Mouse (Mus musculus) myocyte (in vitro differentiated cells): ENCODE results near the gene Os9. TPM values are rescaled to one million over a fixed set of nuclear protein-coding genes. Genes with fewer than 3 reads are reported as not detected.
"Not testable (repeated sequence)": the region's sequence is repeated elsewhere in the genome, so short reads cannot be mapped to it uniquely, and the experiment has no call there.

ENCODE experiments used
- H3K27me3 ChIP-seq: one replicate; pipeline ENCODE4 v1.6.1; 2011; ENCODE audit not compliant: control insufficient read depth, insufficient read depth, insufficient read length
- H3K36me3 ChIP-seq: one replicate; pipeline ENCODE4 v1.6.1; 2011; ENCODE audit not compliant: control insufficient read depth, insufficient read depth
- H3K4me2 ChIP-seq: one replicate; pipeline ENCODE4 v1.6.1; 2011; ENCODE audit warnings: low read depth, control low read depth
- H3K4me3 ChIP-seq: one replicate; pipeline ENCODE4 v1.5.1; 2011; ENCODE audit warnings: mild to moderate bottlenecking, control low read depth, moderate library complexity
- H3K79me2 ChIP-seq: one replicate; pipeline ENCODE4 v1.6.1; 2011; ENCODE audit not compliant: control insufficient read depth, insufficient read depth
- H3ac ChIP-seq: one replicate; pipeline ENCODE4 v1.6.1; 2011; ENCODE audit not compliant: control insufficient read depth, insufficient read length
- CEBPB ChIP-seq: IDR thresholded peaks from 2 replicates; pipeline ENCODE4 v1.6.1; 2011; ENCODE audit warnings: mild to moderate bottlenecking, moderate library complexity; ENCODE audit not compliant: poor library complexity, insufficient read depth, severe bottlenecking
- E2F4 ChIP-seq: IDR thresholded peaks from one replicate; pipeline ENCODE4 v1.6.1; 2011; ENCODE audit warnings: mild to moderate bottlenecking, control low read depth, moderate library complexity; ENCODE audit not compliant: insufficient read depth
- MAX ChIP-seq: IDR thresholded peaks from one replicate; pipeline ENCODE4 v1.6.1; 2011; ENCODE audit warnings: low read depth, mild to moderate bottlenecking, control low read depth
- MYOD1 ChIP-seq, 3 experiments: IDR thresholded peaks; one replicate each; pipeline ENCODE4 v1.6.1; 2011; ENCODE audit warnings: control low read depth in 2 of 3, low read depth in 2 of 3, mild to moderate bottlenecking in 2 of 3, moderate library complexity in 1 of 3; ENCODE audit not compliant: insufficient read length in 2 of 3, control insufficient read depth in 1 of 3
- MYOG ChIP-seq, 3 experiments: IDR thresholded peaks; one replicate each; pipeline ENCODE4 v1.6.1; 2011; ENCODE audit warnings: control low read depth in 2 of 3, low read depth in 2 of 3, mild to moderate bottlenecking in 2 of 3; ENCODE audit not compliant: insufficient read length in 2 of 3, control insufficient read depth in 1 of 3, insufficient read depth in 1 of 3
- POLR2A ChIP-seq: IDR thresholded peaks from one replicate; pipeline ENCODE4 v1.6.1; 2011; ENCODE audit warnings: low read depth, mild to moderate bottlenecking, control low read depth, moderate library complexity; ENCODE audit not compliant: insufficient read length
- POLR2AphosphoS2 ChIP-seq: IDR thresholded peaks from one replicate; pipeline ENCODE4 v1.6.1; 2011; ENCODE audit warnings: low read depth, control low read depth; ENCODE audit not compliant: insufficient read length
- REST ChIP-seq: IDR thresholded peaks from one replicate; pipeline ENCODE4 v1.6.1; 2011; ENCODE audit warnings: mild to moderate bottlenecking, control low read depth, moderate library complexity; ENCODE audit not compliant: insufficient read depth, insufficient read length
- SRF ChIP-seq: IDR thresholded peaks from one replicate; pipeline ENCODE4 v1.6.1; 2011; ENCODE audit warnings: low read depth; ENCODE audit not compliant: control insufficient read depth, insufficient read length
- TCF12 ChIP-seq: IDR thresholded peaks from one replicate; pipeline ENCODE4 v1.6.1; 2011; ENCODE audit warnings: mild to moderate bottlenecking, control low read depth; ENCODE audit not compliant: poor library complexity, insufficient read depth, severe bottlenecking
- TCF3 ChIP-seq: IDR thresholded peaks from one replicate; pipeline ENCODE4 v1.6.1; 2011; ENCODE audit warnings: low read depth, control low read depth; ENCODE audit not compliant: insufficient read length
- USF1 ChIP-seq: IDR thresholded peaks from one replicate; pipeline ENCODE4 v1.6.1; 2011; ENCODE audit warnings: low read depth, mild to moderate bottlenecking, control low read depth, moderate library complexity
- polyA plus RNA-seq: library from polyadenylated mRNA; unstranded; fragments of >200 nt; fragmentation: generic; extraction: Trizol; gene quantifications from one replicate; pipeline ENCODE4 v1.2.1, GENCODE M21; 2012; ENCODE audit warnings: missing spikeins

The Os9 gene
- polyA plus RNA-seq, 1 experiment = 67.2 TPM

GRCm38 (mm10) chr10:127140971-127141370 lies 20.0 kb upstream of the Os9 start:
- Histone ChIP-seq H3K79me2 (no peaks in the 10 kb centered on the region), H3K27me3 (no peaks in the 10 kb centered on the region), H3ac (no peak overlapping the region), H3K4me3 (no peak overlapping the region), H3K36me3 (no peaks in the 10 kb centered on the region), H3K4me2 (no peak overlapping the region)
- TF ChIP-seq TCF3 = no peak
- no peak for TF ChIP-seq USF1
- no peak for TF ChIP-seq CEBPB
- no peak for TF ChIP-seq E2F4
- no peak for TF ChIP-seq MAX
- TF ChIP-seq POLR2AphosphoS2 = no peak
- TF ChIP-seq TCF12 = no peak

- Histone ChIP-seq H3K36me3 (no peaks in the 10 kb centered on the region), H3K4me3 (no peak overlapping the region), H3K27me3 (no peaks in the 10 kb centered on the region), H3ac (no peak overlapping the region), H3K79me2 (no peaks in the 10 kb centered on the region), H3K4me2 (no peak overlapping the region)
- TF ChIP-seq SRF (no peak), MYOG (IDR thresholded peaks at IDR 0.05; ENCODE audit: control insufficient read depth in 1 of 3, insufficient read depth in 1 of 3, insufficient read length in 2 of 3, low read depth in 2 of 3) (no peak), POLR2AphosphoS2 (no peak), TCF12 (no peak), E2F4 (no peak), POLR2A (no peak), TCF3 (no peak), CEBPB (no peak), MAX (no peak), MYOD1 (IDR thresholded peaks at IDR 0.05; ENCODE audit: control insufficient read depth in 1 of 3, insufficient read length in 2 of 3, low read depth in 2 of 3) (no peak), USF1 (no peak), REST (no peak)
Measured at GRCm38 (mm10) chr10:127138328-127139141, 17.6 kb upstream of the Os9 start.

DNA sequence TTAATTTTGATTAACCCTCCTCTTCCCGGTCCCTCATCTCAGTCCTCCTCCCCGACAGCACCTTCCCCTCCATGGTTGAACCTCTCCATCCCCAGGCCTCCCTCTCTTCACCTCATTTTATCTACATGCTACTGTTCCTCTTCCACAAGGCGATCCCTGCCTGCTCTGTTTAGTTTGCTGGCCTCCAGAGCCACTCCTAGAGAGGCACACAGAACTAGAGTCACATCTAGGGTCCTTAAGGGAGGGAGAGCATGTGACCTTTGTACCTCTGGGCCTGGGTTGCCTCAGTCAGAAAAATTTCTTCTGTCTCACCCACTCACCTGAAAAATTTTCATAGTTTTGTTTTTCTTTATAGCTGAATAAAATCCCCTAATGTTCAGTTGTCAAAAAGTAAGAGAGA lies 17.0 kb upstream of the Os9 start:
- Histone ChIP-seq H3K4me3 (no peak overlapping the region), H3K27me3 (no peaks in the 10 kb centered on the region), H3ac (no peak overlapping the region), H3K36me3 (no peaks in the 10 kb centered on the region), H3K79me2 (no peaks in the 10 kb centered on the region), H3K4me2 (no peak overlapping the region)
- TF ChIP-seq MAX = no peak
- TF ChIP-seq REST = no peak
- no peak for TF ChIP-seq POLR2AphosphoS2
- TF ChIP-seq TCF3 = no peak

DNA sequence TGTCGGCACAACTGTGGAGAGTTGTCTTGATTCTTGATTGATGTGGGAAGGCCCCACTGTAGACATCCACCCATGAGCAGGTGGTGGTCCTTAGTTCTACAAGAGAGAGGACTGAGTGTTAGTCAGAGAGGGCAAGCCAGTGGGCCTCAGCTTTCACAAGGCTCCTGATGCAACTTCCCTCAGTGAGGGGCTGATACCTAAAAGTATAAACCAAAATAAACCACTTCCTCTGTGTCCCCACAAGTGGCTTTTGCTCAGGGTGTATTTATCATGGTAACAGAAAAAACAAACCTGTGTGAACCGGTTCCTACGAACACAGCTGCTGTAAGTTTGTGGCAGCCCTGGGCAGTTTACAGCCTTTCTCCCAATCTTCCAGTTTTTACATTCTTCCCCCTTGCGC lies 15.6 kb upstream of the Os9 start:
- TF ChIP-seq POLR2AphosphoS2 = no peak
- TF ChIP-seq POLR2A = no peak
- no peak for TF ChIP-seq SRF
- TF ChIP-seq MYOG (IDR thresholded peaks at IDR 0.05; ENCODE audit: control insufficient read depth in 1 of 3, insufficient read depth in 1 of 3, insufficient read length in 2 of 3, low read depth in 2 of 3) = no peak
- no peak for TF ChIP-seq REST
- TF ChIP-seq TCF12 = no peak
- no peak for TF ChIP-seq MAX
- no peak for TF ChIP-seq USF1
- no peak for TF ChIP-seq E2F4
- no peaks in the 10 kb centered on the region for H3K79me2 ChIP-seq
- no peaks in the 10 kb centered on the region for H3K36me3 ChIP-seq
- H3K4me3 ChIP-seq = no peak overlapping the region
- no peaks in the 10 kb centered on the region for H3K27me3 ChIP-seq
- no peak overlapping the region for H3K4me2 ChIP-seq
- H3ac ChIP-seq = no peak overlapping the region

DNA sequence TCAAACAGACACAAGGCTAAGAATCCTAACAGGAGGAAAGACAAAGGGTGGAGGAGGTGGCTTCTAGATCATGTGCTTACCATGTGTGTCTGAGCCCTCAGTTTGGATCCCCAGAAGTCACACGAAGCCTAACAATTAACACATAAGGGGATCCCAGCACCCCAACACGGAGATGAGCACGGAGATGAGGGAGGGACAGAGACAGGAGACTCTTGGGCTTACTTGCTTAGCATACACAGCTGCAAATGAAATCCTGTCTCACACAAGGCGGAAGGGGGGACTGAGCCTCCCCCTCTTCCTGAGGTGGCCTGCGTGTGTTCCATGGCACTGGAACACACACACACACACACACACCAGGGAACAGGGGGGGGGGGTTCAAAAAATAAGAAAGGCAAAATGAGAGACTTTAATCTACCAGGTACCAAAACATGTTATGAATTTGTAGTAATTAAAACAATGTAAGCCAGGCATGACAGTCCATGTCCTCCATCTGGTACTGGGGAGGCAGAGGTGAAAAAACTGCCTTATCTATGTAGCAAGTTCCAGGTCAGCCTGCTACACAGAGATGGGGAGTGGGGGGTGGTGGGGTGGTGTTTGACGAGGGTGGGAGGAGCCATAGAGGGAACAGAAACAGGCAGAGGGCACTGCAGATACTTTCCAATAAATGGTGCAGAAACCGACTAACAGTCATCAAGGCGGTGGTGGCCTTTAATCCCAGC lies 14.3 kb upstream of the Os9 start:
- Histone ChIP-seq H3K4me3 (no peak overlapping the region), H3K4me2 (no peak overlapping the region), H3K36me3 (no peaks in the 10 kb centered on the region), H3ac (no peak overlapping the region), H3K79me2 (no peaks in the 10 kb centered on the region), H3K27me3 (no peaks in the 10 kb centered on the region)
- TF ChIP-seq SRF = no peak
- TF ChIP-seq USF1 = no peak
- TF ChIP-seq CEBPB = no peak

GRCm38 (mm10) chr10:127134394-127135035 lies 13.6 kb upstream of the Os9 start:
- not testable (repeated sequence) for H3K4me2 ChIP-seq, H3K36me3 ChIP-seq, H3K4me3 ChIP-seq, H3K27me3 ChIP-seq, H3K79me2 ChIP-seq, H3ac ChIP-seq
